Mouse (Mus musculus) heart, adult 11 months (tissue): ENCODE measurements at regions not wholly inside any gene's neighbourhood (a gene's known extent, or its start where the extent isn't known, plus 50 kb on each side); places are given as distances from the start of the nearest gene placed in this dataset.

Source experiments
- DNase-seq: peaks from one replicate; pipeline ENCODE4 v3.0.0; 2022

DNA sequence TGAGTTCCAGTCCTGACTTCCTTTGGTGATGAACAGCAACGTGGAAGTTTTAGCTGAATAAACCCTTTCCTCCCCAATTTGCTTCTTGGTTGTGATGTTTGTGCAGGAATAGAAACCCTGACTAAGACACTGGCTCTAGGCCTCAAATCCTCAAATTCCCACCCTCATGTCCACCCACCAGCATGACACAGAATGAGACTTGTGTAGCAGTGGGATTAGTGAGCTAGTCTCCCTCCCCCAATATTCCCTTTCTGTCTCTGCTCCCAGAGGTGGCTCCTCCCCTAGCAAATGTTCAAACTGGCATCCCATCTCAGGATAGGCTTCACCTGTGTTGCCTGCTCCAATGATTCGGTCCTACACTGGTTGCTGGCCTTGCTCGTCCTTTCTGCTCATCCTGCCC, 94.1 kb upstream of the Myocd start:
- peak; percentile 79 for DNase-seq

DNA sequence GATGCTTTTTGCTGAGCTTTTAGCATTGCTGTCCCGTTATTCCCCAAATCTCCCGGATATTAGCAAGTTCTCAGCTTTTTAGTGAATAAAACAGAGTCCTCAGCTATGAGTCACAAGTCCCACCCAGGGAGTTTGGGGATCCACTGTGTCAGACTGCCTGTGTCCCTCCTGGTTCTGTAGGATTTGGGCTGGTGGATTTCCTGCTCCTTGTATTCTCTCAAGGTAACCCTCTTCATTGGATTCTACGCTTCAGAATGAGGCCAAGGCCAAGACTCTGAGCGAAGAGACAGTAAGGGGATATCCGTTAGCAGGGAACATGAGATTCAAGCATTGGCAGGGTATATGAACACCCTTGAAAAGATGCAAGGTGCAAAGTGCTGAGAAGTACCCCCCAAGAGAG, 90.9 kb upstream of the Myocd start:
- DNase-seq, result peak; percentile 83

DNA sequence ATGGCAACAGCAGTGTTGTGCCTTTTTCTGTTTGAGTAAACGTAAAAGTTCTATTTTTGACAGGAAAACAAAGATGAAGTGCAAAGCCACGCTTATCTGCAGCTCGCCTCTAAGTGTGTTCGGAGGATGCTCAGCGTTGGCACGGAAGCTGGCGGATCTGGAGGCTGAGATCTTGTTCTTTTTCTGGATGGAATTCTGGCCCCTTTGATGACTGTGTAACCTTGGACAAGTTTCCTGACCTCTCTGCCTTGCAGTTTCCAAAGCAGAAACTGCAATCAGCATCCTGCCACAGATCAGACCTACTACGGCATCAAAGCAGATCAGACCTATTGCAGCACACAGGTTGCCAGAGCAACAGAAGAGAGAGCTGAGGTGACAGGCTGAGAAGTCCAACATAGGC, 89.1 kb upstream of the Myocd start:
- peak; percentile 66 for DNase-seq

DNA sequence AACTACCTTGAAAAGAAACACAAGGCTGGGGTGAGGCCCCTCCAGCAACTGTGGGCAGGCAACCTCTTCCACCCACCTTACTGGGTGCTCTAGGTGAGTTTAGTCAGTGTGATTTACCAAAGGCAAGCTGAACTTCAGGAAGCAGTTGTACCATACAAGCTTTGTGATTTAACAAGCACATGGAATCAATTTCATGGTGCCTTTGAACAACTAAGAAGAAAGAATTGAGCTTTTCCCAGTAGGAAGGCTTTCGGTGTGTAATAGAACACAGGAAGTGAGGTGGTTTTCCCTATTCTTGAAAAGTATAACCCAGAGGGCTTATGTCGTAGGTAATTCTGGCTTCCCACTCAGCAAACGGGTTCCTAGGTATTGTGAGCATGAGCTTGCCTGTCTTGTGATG, 82.7 kb upstream of the Myocd start:
- DNase-seq, result peak; percentile 70

DNA sequence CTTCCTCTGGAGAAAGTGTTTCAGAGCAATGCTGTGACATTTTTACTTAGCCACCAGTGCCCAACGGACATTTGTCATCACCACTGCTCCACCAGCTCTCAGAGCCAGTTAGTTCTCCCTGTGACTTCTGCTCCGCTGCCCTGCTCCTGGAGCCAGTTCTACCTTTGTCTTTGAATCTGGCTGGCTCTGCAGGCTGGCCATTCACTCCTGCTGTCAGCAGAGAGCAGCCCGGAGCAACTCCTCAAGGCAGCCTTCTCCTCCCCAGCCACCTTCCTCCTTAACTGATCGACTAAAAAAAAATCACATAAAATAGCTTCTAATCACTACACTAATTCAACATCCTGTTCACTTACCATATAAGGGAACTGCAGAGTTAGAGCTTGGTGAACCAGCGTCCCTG, 79.2 kb upstream of the Myocd start:
- peak; percentile 73 for DNase-seq

DNA sequence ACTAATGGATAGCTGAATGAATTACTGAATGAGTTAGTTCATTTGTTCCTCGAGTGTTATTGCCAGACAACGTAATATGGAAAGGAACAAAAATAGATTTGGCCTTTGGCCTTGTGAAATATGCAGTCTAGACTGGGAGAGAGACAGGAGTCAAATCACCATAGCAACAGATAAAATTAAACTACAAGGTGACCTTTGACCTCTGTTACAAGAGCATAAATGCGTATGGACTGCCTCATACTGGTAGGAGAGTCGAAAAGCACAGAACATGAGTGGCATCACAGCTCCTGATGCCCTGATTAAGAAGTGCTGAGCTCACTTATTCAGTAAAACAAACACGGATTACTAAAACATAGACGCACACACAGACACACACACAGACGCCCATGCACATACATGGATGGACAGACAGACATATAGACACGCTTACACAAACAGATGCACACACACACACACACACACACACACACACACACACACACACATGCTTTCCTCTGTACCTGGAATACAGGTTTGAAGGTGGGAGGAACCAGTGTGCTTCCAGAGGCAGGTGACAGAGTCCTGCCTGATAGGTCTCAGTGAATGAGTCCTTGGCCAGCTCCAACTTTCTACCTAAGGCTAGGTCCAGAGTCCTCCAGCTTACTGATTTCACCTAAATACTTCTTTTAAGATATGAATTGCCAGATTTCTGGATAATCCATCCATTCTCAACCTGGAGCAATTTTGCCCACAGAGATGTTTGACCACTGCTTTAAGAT, 72.1 kb upstream of the Myocd start:
- no peak for DNase-seq

DNA sequence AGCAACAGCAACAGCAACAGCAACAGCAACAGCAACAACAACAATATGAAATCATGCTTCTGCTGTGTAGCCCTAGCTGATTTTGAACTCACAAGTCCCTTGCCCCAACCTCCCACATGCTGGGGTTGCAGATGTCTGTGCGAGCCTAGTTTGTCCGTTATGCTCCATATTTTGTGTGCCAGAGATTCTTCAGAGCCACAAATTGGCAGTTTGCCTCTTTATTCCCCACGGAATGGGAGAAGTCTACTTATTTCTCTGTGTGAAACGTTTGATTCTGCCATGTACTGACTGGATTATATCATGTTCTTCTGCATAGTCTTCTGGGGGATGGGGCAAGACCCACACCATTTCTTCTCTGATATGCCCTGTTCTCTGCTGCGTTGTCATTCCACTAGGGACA, 64.5 kb upstream of the Myocd start:
- peak; percentile 66 for DNase-seq

DNA sequence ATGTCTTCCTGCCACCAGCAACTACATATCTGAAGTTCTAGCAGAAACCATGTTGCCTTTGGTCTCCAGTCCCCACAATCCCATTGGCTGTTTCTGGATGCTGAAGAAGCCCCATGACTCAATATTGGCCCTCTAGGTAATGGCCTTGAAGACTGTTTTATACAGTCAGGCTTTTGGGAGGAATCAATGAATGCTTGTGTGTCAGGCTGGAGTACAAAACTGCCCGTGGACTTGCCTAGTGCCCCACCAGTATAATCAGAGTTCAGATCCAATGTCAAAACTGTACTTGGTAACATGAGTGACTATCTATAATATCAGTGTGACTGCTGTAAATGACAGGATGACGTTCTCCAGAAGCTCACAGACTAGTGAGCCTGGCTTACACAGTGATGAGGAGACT, 63.3 kb upstream of the Myocd start:
- peak; percentile 65 for DNase-seq

DNA sequence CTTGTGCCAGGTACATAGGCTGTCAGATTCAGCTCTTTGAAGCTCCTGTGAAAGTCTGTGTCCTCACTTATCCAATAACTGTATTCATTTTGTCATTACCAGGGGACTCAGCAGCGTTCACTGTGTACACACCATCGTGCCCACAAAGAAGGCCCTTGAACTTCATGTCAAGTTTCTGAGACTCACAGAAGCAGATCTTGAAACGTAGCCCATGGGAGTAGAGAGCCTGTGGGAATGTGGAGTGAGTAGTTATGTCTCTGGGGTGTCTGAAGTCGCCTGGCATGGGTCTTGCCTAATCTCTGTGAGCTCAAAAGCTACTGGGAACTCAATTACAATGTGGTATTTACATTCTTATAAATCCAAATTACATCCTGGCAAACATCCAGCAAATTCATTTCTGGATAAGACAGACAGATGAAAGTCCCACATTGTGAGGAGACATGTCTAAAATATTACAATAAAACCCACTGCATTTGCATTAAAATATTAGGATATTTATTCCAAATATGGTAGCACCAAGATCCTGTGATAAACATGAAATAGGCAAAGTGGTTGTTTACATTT, 53.2 kb upstream of the Myocd start:
- no peak for DNase-seq
